Mouse (Mus musculus) MEL (cell line): Measurements from ENCODE around the gene Pigo. TPM values are rescaled to one million over a fixed set of nuclear protein-coding genes. Genes with fewer than 3 reads are reported as not detected.

Source experiments
- DNase-seq: peaks from one replicate; pipeline ENCODE4 v3.0.0; 2011; ENCODE audit warnings: low read depth, low spot score
- H3K27ac ChIP-seq: 2 replicates; pipeline ENCODE4 v1.5.1; 2012; ENCODE audit warnings: low read depth, mild to moderate bottlenecking, control low read depth, low read length, moderate library complexity; ENCODE audit not compliant: control insufficient read depth
- H3K27me3 ChIP-seq, 2 experiments: fragments of 150-350 bp in 1 of 2; sonication (generic) in 1 of 2; 2 replicates each; pipeline ENCODE4 v1.6.1; 2012; ENCODE audit warnings: low read length in 2 of 2, mild to moderate bottlenecking in 2 of 2, improper control_type of control experiment in 1 of 2, moderate library complexity in 1 of 2; ENCODE audit not compliant: insufficient read depth in 2 of 2, control insufficient read depth in 1 of 2
- H3K36me3 ChIP-seq, 2 experiments: 2 replicates each; pipeline ENCODE4 v1.6.1; 2012 to 2014; ENCODE audit warnings: low read length in 2 of 2, improper control_type of control experiment in 1 of 2, inconsistent platforms in 1 of 2, mild to moderate bottlenecking in 1 of 2; ENCODE audit not compliant: insufficient read depth in 2 of 2, control insufficient read depth in 1 of 2
- H3K4me1 ChIP-seq, 2 experiments: fragments of 150-350 bp in 1 of 2; sonication (generic) in 1 of 2; 2 replicates each; pipeline ENCODE4 v1.6.1; 2012; ENCODE audit warnings: low read length in 2 of 2, improper control_type of control experiment in 1 of 2, mild to moderate bottlenecking in 1 of 2; ENCODE audit not compliant: insufficient read depth in 2 of 2, control insufficient read depth in 1 of 2
- H3K4me3 ChIP-seq, 2 experiments: fragments of 150-350 bp in 1 of 2; sonication (generic) in 1 of 2; 2 replicates each; pipeline ENCODE4 v1.5.1; 2012; ENCODE audit warnings: low read depth in 2 of 2, low read length in 2 of 2, mild to moderate bottlenecking in 2 of 2, moderate library complexity in 2 of 2, control low read depth in 1 of 2, improper control_type of control experiment in 1 of 2; ENCODE audit not compliant: control insufficient read depth in 1 of 2, insufficient read depth in 1 of 2
- H3K79me2 ChIP-seq: 2 replicates; pipeline ENCODE4 v1.6.1; 2012; ENCODE audit warnings: mild to moderate bottlenecking, low read length, moderate library complexity; ENCODE audit not compliant: control insufficient read depth, poor library complexity, insufficient read depth
- H3K9ac ChIP-seq: 2 replicates; pipeline ENCODE4 v1.6.1; 2012; ENCODE audit warnings: low read depth, mild to moderate bottlenecking, control low read depth, low read length, moderate library complexity; ENCODE audit not compliant: control insufficient read depth, poor library complexity, severe bottlenecking
- H3K9me3 ChIP-seq: fragments of 150-350 bp; sonication (generic); replicated peaks from 2 replicates; pipeline ENCODE4 v1.6.1; 2012; ENCODE audit warnings: mild to moderate bottlenecking, low read length, improper control_type of control experiment, moderate library complexity; ENCODE audit not compliant: insufficient read depth
- CHD1 ChIP-seq: IDR thresholded peaks from 2 replicates; pipeline ENCODE4 v1.6.1; 2012; ENCODE audit warnings: low read depth, mild to moderate bottlenecking, inconsistent platforms, low read length, improper control_type of control experiment
- CTCF ChIP-seq, 3 experiments: IDR thresholded peaks in 2 of 3; conservative IDR thresholded peaks in 1 of 3; 2 replicates each; pipeline ENCODE4 v1.5.1; 2011 to 2012; ENCODE audit warnings: low read length in 3 of 3, low read depth in 2 of 3, mild to moderate bottlenecking in 2 of 3, improper control_type of control experiment in 1 of 3, inconsistent platforms in 1 of 3, mixed read lengths in 1 of 3, moderate library complexity in 1 of 3; ENCODE audit not compliant: control insufficient read depth in 1 of 3, insufficient read depth in 1 of 3, poor library complexity in 1 of 3, severe bottlenecking in 1 of 3
- E2F4 ChIP-seq: IDR thresholded peaks from 2 replicates; pipeline ENCODE4 v1.6.1; 2011; ENCODE audit warnings: low read depth, low read length, improper control_type of control experiment, borderline replicate concordance
- EP300 ChIP-seq, 2 experiments: IDR thresholded peaks; 2 replicates each; pipeline ENCODE4 v1.6.1; 2011; ENCODE audit warnings: improper control_type of control experiment in 2 of 2, low read length in 2 of 2, low read depth in 1 of 2, mild to moderate bottlenecking in 1 of 2
- GATA1 ChIP-seq: IDR thresholded peaks from 2 replicates; pipeline ENCODE4 v1.6.1; 2011; ENCODE audit warnings: low read depth, low read length, improper control_type of control experiment
- JUND ChIP-seq: IDR thresholded peaks from 2 replicates; pipeline ENCODE4 v1.6.1; 2011; ENCODE audit warnings: low read depth, mild to moderate bottlenecking, improper control_type of control experiment, low read length
- MAFK ChIP-seq: IDR thresholded peaks from 2 replicates; pipeline ENCODE4 v1.6.1; 2011; ENCODE audit warnings: low read depth, mild to moderate bottlenecking, low read length, improper control_type of control experiment, borderline replicate concordance
- MAZ ChIP-seq: IDR thresholded peaks from 2 replicates; pipeline ENCODE4 v1.6.1; 2012; ENCODE audit warnings: low read depth, mild to moderate bottlenecking, inconsistent platforms, low read length, improper control_type of control experiment
- MEF2A ChIP-seq: IDR thresholded peaks from 2 replicates; pipeline ENCODE4 v1.6.1; 2014; ENCODE audit warnings: low read depth, mild to moderate bottlenecking, inconsistent platforms, low read length, improper control_type of control experiment; ENCODE audit not compliant: poor library complexity, insufficient replicate concordance, severe bottlenecking; ENCODE audit errors: extremely low read depth
- MXI1 ChIP-seq: IDR thresholded peaks from 2 replicates; pipeline ENCODE4 v1.6.1; 2011; ENCODE audit warnings: mild to moderate bottlenecking, low read depth, low read length, improper control_type of control experiment
- MYB ChIP-seq: IDR thresholded peaks from 2 replicates; pipeline ENCODE4 v1.6.1; 2011; ENCODE audit warnings: mild to moderate bottlenecking, low read depth, low read length, improper control_type of control experiment
- MYC ChIP-seq: IDR thresholded peaks from 2 replicates; pipeline ENCODE4 v1.6.1; 2011; ENCODE audit warnings: low read depth, mild to moderate bottlenecking, low read length, improper control_type of control experiment, moderate library complexity
- NELFE ChIP-seq: IDR thresholded peaks from 2 replicates; pipeline ENCODE4 v1.6.1; 2011; ENCODE audit warnings: low read depth, low read length, improper control_type of control experiment
- NRF1 ChIP-seq: IDR thresholded peaks from 2 replicates; pipeline ENCODE4 v1.6.1; 2014; ENCODE audit warnings: low read depth, mild to moderate bottlenecking, inconsistent platforms, low read length, improper control_type of control experiment, moderate library complexity; ENCODE audit not compliant: poor library complexity, insufficient read depth, severe bottlenecking
- POLR2AphosphoS2 ChIP-seq: IDR thresholded peaks from 2 replicates; pipeline ENCODE4 v1.6.1; 2011; ENCODE audit warnings: low read length, improper control_type of control experiment
- RAD21 ChIP-seq: IDR thresholded peaks from 2 replicates; pipeline ENCODE4 v1.6.1; 2011; ENCODE audit warnings: mild to moderate bottlenecking, low read depth, low read length, improper control_type of control experiment
- RCOR1 ChIP-seq: IDR thresholded peaks from 2 replicates; pipeline ENCODE4 v1.6.1; 2012; ENCODE audit warnings: low read depth, mild to moderate bottlenecking, inconsistent platforms, low read length, improper control_type of control experiment
- SMC3 ChIP-seq: IDR thresholded peaks from 2 replicates; pipeline ENCODE4 v1.6.1; 2011; ENCODE audit warnings: low read depth, low read length, improper control_type of control experiment
- TAL1 ChIP-seq: IDR thresholded peaks from 2 replicates; pipeline ENCODE4 v1.6.1; 2012; ENCODE audit warnings: mild to moderate bottlenecking, inconsistent platforms, low read length, moderate library complexity, mixed read lengths
- TCF12 ChIP-seq: IDR thresholded peaks from 2 replicates; pipeline ENCODE4 v1.6.1; 2014; ENCODE audit warnings: low read depth, mild to moderate bottlenecking, inconsistent platforms, low read length, improper control_type of control experiment, moderate library complexity
- USF1 ChIP-seq: IDR thresholded peaks from 2 replicates; pipeline ENCODE4 v1.6.1; 2014; ENCODE audit warnings: low read depth, mild to moderate bottlenecking, inconsistent platforms, low read length, improper control_type of control experiment, moderate library complexity
- ZKSCAN1 ChIP-seq: IDR thresholded peaks from 2 replicates; pipeline ENCODE4 v1.6.1; 2012; ENCODE audit warnings: low read depth, mild to moderate bottlenecking, inconsistent platforms, low read length, improper control_type of control experiment, moderate library complexity
- ZNF384 ChIP-seq: IDR thresholded peaks from 2 replicates; pipeline ENCODE4 v1.6.1; 2012; ENCODE audit warnings: low read depth, mild to moderate bottlenecking, inconsistent platforms, low read length, improper control_type of control experiment
- polyA plus RNA-seq, 2 experiments: library from polyadenylated mRNA; stranded (reverse) in 1 of 2; unstranded in 1 of 2; fragments of >175 nt in 1 of 2; fragments of >200 nt in 1 of 2; gene quantifications; 2 replicates each; pipeline versions ENCODE4 v1.2.1 to v1.2.4; 2012; ENCODE audit warnings: low replicate concordance in 2 of 2, low read depth in 1 of 2; ENCODE audit not compliant: insufficient read length in 2 of 2, insufficient read depth in 1 of 2, missing spikeins in 1 of 2
- total RNA-seq: library from RNA; depleted of rRNA; stranded (reverse); fragments of 300-350 nt; gene quantifications from 2 replicates; pipeline ENCODE4 v1.2.3, GENCODE M21; 2012

Gene Pigo
- total and polyA plus RNA-seq, 3 experiments, result 22.3 to 36.1 TPM; not detected in 1

DNA sequence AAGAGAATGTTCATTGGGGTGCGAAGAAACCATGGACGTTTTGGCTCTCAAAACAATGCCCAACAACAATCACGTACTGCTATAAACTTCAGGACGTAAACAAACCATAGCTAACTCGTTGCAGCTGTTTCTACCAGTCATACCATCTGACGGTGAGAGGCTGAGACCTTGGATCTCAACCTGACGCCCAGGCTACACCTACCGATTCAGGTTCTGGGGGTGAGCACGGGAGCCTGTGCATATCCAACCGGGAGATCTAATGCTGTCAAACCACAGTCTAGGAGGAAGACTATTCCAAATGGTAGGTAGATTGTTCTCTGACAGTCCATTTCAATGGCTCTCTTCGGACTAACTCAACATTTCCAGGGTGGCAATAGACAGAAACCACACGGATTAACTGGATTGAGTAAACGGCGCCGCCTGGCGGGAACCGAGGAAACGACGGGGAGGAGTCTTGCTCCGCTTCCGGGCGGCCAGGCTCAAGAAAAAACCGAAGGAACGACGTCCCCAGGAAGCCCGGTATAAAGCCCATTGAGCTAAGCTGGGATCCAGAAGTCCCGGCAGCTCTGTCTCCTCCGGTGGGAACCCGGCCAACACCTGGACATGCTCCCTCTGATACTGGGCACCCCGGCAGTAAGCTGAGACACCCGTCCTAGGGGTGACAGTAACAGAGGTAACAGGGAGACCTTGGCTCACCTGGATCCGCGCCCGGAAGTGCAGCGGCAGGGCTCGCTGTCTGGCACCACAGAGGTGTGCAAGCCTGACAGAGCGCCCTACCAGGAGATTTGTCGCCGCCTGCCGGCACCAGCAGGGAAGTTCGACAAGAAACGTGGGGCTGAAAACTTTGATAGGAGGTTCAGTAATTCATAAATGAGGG, at the start of gene Pigo (continued):
- no peak for TF ChIP-seq RCOR1
- no peak for TF ChIP-seq USF1
- TF ChIP-seq TAL1, result no peak
- TF ChIP-seq TCF12, result peak; percentile 24; the same call in 1 of the 2 replicates
- no peak for TF ChIP-seq EP300 (IDR thresholded peaks at IDR 0.05; ENCODE audit: low read depth in 1 of 2, low read length in 2 of 2)

DNA sequence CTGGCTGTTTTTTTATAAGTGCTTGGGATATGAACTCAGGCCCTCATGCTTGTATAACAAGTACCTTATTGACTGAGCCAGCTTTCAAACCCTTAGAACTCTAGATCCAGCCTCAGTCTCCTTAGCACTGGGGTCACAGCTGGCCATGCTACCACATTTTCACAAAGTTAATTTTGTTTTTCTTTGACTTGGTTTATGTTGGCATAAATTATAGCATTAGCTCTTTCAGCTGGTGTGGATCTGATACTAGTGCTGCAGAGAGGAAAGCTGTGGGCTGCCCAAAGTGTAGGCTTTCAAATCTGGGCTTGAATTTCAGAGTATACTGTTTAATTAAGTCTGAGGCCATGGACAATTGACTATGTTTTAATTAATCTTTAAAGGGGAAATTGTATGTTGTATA, 49.3 kb upstream of the Pigo start:
- H3K9ac ChIP-seq, result no peak overlapping the region
- H3K36me3 ChIP-seq, result no peaks in the 10 kb centered on the region
- no peak overlapping the region for H3K4me3 ChIP-seq
- no peaks in the 10 kb centered on the region for H3K9me3 ChIP-seq
- no peaks in the 10 kb centered on the region for H3K27me3 ChIP-seq
- no peaks in the 10 kb centered on the region for H3K4me1 ChIP-seq
- H3K27ac ChIP-seq, result no peak overlapping the region
- DNase-seq, result no peak
- H3K79me2 ChIP-seq, result no peaks in the 10 kb centered on the region
- no peak for TF ChIP-seq RAD21
- TF ChIP-seq SMC3, result no peak
- TF ChIP-seq MYB, result no peak
- TF ChIP-seq MEF2A, result no peak
- no peak for TF ChIP-seq CHD1
- TF ChIP-seq JUND, result no peak
- no peak for TF ChIP-seq ZNF384
- no peak for TF ChIP-seq MXI1
- no peak for TF ChIP-seq ZKSCAN1
- TF ChIP-seq TAL1, result no peak
- TF ChIP-seq E2F4, result no peak
- no peak for TF ChIP-seq GATA1
- TF ChIP-seq TCF12, result no peak

DNA sequence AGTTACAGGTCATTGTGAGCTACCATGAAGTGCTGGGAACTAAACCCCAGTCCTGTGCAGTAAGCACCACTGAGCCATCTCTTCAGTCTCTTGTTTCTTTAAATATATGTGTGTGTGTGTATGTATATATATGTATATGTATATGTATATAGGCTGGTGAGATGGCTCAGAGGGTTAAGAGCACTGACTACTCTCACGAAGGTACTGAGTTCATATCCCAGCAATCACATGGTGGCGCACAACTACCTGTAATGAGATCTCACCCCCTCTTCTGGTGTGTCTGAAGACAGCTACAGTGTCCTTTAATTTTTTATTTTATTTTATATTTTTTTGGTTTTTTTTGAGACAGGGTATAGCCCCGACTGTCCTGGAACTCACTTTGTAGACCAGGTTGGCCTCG, 39.9 kb upstream of the Pigo start:
- H3K9me3 ChIP-seq, result no peaks in the 10 kb centered on the region
- no peaks in the 10 kb centered on the region for H3K79me2 ChIP-seq
- TF ChIP-seq RAD21, result peak; percentile 4
- no peak for TF ChIP-seq ZNF384
- no peak for TF ChIP-seq MYC
- no peak for TF ChIP-seq EP300 (IDR thresholded peaks at IDR 0.05; ENCODE audit: low read depth in 1 of 2, low read length in 2 of 2)
- TF ChIP-seq NRF1, result no peak
- TF ChIP-seq MAZ, result no peak
- no peak for TF ChIP-seq TAL1
- peak in 1 of 3 experiments; percentile 24; a peak in 1 of 6 replicates for TF ChIP-seq CTCF (IDR thresholded peaks at IDR 0.05 in 2 of 3, conservative IDR thresholded peaks at IDR 0.05 in 1 of 3; ENCODE audit: control insufficient read depth in 1 of 3, insufficient read depth in 1 of 3, low read depth in 2 of 3, low read length in 3 of 3, poor library complexity in 1 of 3, severe bottlenecking in 1 of 3)
- no peak for TF ChIP-seq MAFK
- TF ChIP-seq SMC3, result peak; percentile 23; the same call in 1 of the 2 replicates
- no peak for TF ChIP-seq NELFE
- no peak for TF ChIP-seq POLR2AphosphoS2
- no peak for TF ChIP-seq RCOR1
- H3K36me3 ChIP-seq, result no peaks in the 10 kb centered on the region
- no peaks in the 10 kb centered on the region for H3K4me1 ChIP-seq
- H3K4me3 ChIP-seq, result no peak overlapping the region
- DNase-seq, result peak; percentile 64
- H3K27me3 ChIP-seq, result no peaks in the 10 kb centered on the region
- H3K27ac ChIP-seq, result no peak overlapping the region
- H3K9ac ChIP-seq, result no peak overlapping the region
